Mouse (Mus musculus): Measurements from ENCODE around the gene Spint2. TPM values are rescaled to one million over a fixed set of nuclear protein-coding genes. Genes with fewer than 3 reads are reported as not detected.

Gene Spint2
- total and polyA plus RNA-seq, 3 experiments = 39.4 to 46.4 (median 45.7) TPM

DNA sequence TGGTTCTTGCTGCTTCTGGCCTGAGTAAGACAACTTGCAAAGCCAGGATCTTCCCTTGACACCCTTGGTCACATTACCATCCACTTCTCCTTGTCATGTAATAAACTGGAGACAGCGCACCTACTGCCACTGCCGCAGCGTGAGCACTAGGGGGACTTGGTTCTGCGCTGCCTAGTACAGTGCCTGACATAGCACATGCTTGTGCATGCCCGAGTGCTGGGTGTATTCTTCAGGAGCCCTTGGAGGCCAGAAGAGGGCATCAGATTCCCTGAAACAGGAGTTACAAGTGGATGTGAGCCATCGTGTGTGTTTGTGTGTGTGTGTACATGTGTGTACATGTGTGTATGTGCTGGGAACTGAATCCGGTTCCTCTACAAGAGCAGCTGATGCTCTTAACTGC is 5.8 kb upstream of the Spint2 start:
- Histone ChIP-seq H3K4me3 (no peak overlapping the region), H3K27ac (no peak overlapping the region), H3K4me1 (ENCODE audit: control insufficient read depth, insufficient read depth, low read length) (no peaks in the 10 kb centered on the region), H3K9ac (ENCODE audit: low read depth, low read length) (no peak overlapping the region), H3K79me2 (replicated peaks; ENCODE audit: control insufficient read depth, insufficient read depth, low read length) (no peaks in the 10 kb centered on the region), H3K27me3 (ENCODE audit: control insufficient read depth, insufficient read depth, low read length) (no peaks in the 10 kb centered on the region), H3K36me3 (ENCODE audit: control insufficient read depth, insufficient read depth, low read length) (no peaks in the 10 kb centered on the region)
- DNase-seq = no peak
- intact Hi-C loops (cut with DNase I) = no loop called here
- TF ChIP-seq POLR2A (IDR thresholded peaks at IDR 0.05; ENCODE audit: insufficient read depth, low read depth, low read length) = no peak
- no peak for TF ChIP-seq CTCF (IDR thresholded peaks at IDR 0.05)
- TF ChIP-seq EP300 (IDR thresholded peaks at IDR 0.05; ENCODE audit: insufficient read depth, low read depth, low read length) = no peak
- WGBS = 86% methylated on average over 7 of the region's 7 CpGs

DNA sequence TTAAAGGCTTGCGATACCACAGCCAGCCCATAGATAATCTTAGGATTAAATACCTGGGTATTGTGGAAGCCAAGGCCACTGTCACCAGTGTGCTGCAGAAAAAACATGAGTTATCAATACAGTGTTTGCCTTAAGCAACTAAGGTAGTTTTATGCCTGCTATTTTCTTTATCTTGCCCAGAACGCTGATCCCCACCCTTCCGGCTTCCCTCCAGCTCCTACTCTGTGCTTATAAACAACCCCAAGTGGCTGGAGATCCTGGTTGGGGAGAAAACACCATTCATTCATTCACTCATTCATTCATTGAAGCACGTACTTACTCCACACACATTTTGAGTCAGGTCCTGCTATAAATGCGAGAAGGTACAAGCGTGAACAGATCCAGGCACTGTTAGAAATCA is 2.8 kb upstream of the Spint2 start:
- DNase-seq = no peak
- Histone ChIP-seq H3K27me3 (ENCODE audit: control insufficient read depth, insufficient read depth, low read length) (no peaks in the 10 kb centered on the region), H3K4me3 (no peak overlapping the region), H3K79me2 (replicated peaks; ENCODE audit: control insufficient read depth, insufficient read depth, low read length) (no peaks in the 10 kb centered on the region), H3K36me3 (ENCODE audit: control insufficient read depth, insufficient read depth, low read length) (no peaks in the 10 kb centered on the region), H3K9ac (ENCODE audit: low read depth, low read length) (no peak overlapping the region), H3K4me1 (ENCODE audit: control insufficient read depth, insufficient read depth, low read length) (peaks cover 4% of the 10 kb centered on the region), H3K27ac (no peak overlapping the region)
- TF ChIP-seq CTCF (IDR thresholded peaks at IDR 0.05) (no peak), EP300 (IDR thresholded peaks at IDR 0.05; ENCODE audit: insufficient read depth, low read depth, low read length) (no peak), POLR2A (IDR thresholded peaks at IDR 0.05; ENCODE audit: insufficient read depth, low read depth, low read length) (no peak)
- WGBS = 89% methylated on average over 6 of the region's 6 CpGs
- intact Hi-C loops (cut with DNase I) = loop anchor here (5.0 kb wide), 1 partner anchor 37 kb away; the partner anchor contains the start of gene 2200002D01Rik

DNA sequence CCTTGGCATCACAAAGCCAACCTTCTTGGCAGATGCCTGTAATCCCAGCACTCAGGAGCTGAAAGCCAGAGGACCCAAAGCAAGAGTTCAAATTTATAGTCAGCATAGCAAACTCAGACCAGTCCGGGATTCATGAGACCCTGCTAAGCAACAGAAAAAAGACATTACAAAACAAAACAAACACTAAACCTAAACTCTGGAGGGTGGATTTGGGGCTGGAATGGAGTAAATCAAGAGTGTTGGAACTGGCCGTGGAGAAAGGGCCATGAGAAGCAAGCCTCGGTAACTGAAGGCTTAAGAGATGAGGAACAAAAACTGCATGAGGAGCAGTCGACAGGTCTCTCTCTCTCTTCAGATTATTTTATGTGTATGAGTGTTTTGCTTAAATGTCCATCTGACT is 2.2 kb upstream of the Spint2 start:
- no peak overlapping the region for H3K27ac ChIP-seq
- no peak for DNase-seq
- no peak overlapping the region for H3K9ac ChIP-seq (ENCODE audit: low read depth, low read length)
- no peak overlapping the region for H3K4me3 ChIP-seq
- intact Hi-C loops (cut with DNase I) = loop anchor here (5.0 kb wide), 1 partner anchor 37 kb away; the partner anchor contains the start of gene 2200002D01Rik
- H3K4me1 ChIP-seq (ENCODE audit: control insufficient read depth, insufficient read depth, low read length) = peaks cover 4% of the 10 kb centered on the region
- TF ChIP-seq CTCF (IDR thresholded peaks at IDR 0.05) = no peak
- TF ChIP-seq POLR2A (IDR thresholded peaks at IDR 0.05; ENCODE audit: insufficient read depth, low read depth, low read length) = no peak
- no peak for TF ChIP-seq EP300 (IDR thresholded peaks at IDR 0.05; ENCODE audit: insufficient read depth, low read depth, low read length)
- no peaks in the 10 kb centered on the region for H3K27me3 ChIP-seq (ENCODE audit: control insufficient read depth, insufficient read depth, low read length)
- no peaks in the 10 kb centered on the region for H3K36me3 ChIP-seq (ENCODE audit: control insufficient read depth, insufficient read depth, low read length)
- 73% methylated on average over 4 of the region's 4 CpGs for WGBS
- no peaks in the 10 kb centered on the region for H3K79me2 ChIP-seq (replicated peaks; ENCODE audit: control insufficient read depth, insufficient read depth, low read length)

DNA sequence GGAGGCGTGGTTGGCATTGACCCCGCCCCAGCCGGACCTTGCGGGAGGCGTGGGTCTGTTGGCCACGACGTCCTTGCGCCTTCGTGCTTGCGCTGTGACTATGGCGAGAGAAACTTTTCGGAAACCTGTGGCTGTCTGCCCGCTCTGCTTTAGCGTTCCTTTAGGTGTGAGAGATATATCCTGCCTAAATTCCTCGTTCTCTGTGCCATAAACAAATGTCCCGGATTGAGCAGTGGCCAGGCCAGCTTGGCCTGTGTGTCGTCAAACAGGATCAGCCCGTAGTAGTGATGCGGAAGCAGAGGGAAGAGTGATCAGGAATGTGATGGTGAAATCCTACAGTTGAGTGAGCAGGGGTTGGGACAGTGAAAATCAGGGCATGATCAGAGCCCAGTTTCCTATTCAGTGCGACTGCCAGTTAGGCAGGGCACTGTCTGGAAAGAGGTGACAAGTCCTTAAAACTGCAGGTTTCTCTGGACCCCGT is 402 bp upstream of the Spint2 start:
- intact Hi-C loops (cut with DNase I) = loop anchor here (5.0 kb wide), 1 partner anchor 35 kb away; the partner anchor contains the start of gene 2200002D01Rik
- WGBS = 17% methylated on average over 21 of the region's 21 CpGs
- peak overlapping the region; percentile 70; the same call in 1 of the 2 replicates for H3K27ac ChIP-seq

DNA sequence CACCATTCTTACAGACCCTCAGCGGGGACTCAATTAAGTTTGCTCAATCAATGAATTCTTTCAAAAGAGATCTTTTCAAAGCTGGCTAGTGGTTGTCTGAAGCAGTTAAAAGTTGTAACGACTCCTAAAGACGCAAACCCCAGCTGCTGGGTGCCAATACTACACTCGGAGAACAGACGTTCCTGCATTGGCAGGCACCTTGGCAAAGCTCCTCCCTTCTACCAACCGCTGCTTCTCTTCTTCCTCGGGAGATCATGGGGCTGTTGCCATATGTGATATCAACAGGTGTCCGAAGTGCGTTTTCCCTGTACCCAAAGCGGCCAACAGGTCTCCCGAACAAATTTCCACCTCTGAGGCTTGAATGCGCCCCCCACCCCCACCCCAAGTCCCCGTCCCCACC is 911 bp downstream of the Spint2 start:
- H3K79me2 ChIP-seq (replicated peaks; ENCODE audit: control insufficient read depth, insufficient read depth, low read length) = no peaks in the 10 kb centered on the region
- peak overlapping the region; percentile 19 for H3K27ac ChIP-seq
- 24% methylated on average over 13 of the region's 13 CpGs for WGBS
- H3K36me3 ChIP-seq (ENCODE audit: control insufficient read depth, insufficient read depth, low read length) = no peaks in the 10 kb centered on the region
- H3K4me3 ChIP-seq = peak overlapping the region; percentile 77
- peaks cover 7% of the 10 kb centered on the region for H3K4me1 ChIP-seq (ENCODE audit: control insufficient read depth, insufficient read depth, low read length)
- TF ChIP-seq EP300 (IDR thresholded peaks at IDR 0.05; ENCODE audit: insufficient read depth, low read depth, low read length) = no peak
- no peak for TF ChIP-seq POLR2A (IDR thresholded peaks at IDR 0.05; ENCODE audit: insufficient read depth, low read depth, low read length)
- no peak for TF ChIP-seq CTCF (IDR thresholded peaks at IDR 0.05)
- no peak for DNase-seq
- intact Hi-C loops (cut with DNase I) = loop anchor here (5.0 kb wide), 1 partner anchor 34 kb away; the partner anchor contains the start of gene 2200002D01Rik
- no peak overlapping the region; the same call in none of the 2 replicates for H3K9ac ChIP-seq (ENCODE audit: low read depth, low read length)
- no peaks in the 10 kb centered on the region for H3K27me3 ChIP-seq (ENCODE audit: control insufficient read depth, insufficient read depth, low read length)

More for the DNA sequence above, 402 bp upstream of the Spint2 start:
- Histone ChIP-seq H3K9ac (ENCODE audit: low read depth, low read length) (peak overlapping the region; percentile 85), H3K36me3 (ENCODE audit: control insufficient read depth, insufficient read depth, low read length) (no peaks in the 10 kb centered on the region), H3K79me2 (replicated peaks; ENCODE audit: control insufficient read depth, insufficient read depth, low read length) (no peaks in the 10 kb centered on the region), H3K4me1 (ENCODE audit: control insufficient read depth, insufficient read depth, low read length) (peaks cover 4% of the 10 kb centered on the region), H3K27me3 (ENCODE audit: control insufficient read depth, insufficient read depth, low read length) (no peaks in the 10 kb centered on the region), H3K4me3 (peak overlapping the region; percentile 77)
- no peak for DNase-seq
- TF ChIP-seq EP300 (IDR thresholded peaks at IDR 0.05; ENCODE audit: insufficient read depth, low read depth, low read length) (no peak), CTCF (IDR thresholded peaks at IDR 0.05) (no peak), POLR2A (IDR thresholded peaks at IDR 0.05; ENCODE audit: insufficient read depth, low read depth, low read length) (no peak)

DNA sequence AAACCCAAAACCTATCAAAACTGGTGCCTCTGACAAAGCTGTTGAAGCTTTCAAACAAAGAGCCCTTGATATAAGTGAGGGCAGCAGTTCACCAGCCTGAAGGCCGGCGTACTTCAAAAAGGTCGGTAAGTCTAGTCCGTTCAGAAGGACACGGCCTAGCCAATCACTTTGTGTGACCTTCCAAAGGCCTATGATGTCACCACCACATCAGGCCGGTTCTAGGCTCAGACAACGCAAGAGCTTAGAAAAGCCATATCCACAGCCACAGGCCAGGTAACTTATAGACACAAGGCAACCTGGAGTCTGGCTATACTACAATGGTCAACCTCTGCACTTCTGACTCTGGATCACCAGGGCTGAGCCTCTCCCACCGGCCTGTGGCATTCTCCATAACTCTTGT is 1.8 kb downstream of the Spint2 start:
- 69% methylated on average over 8 of the region's 8 CpGs for WGBS
- no peak for DNase-seq
- Histone ChIP-seq H3K36me3 (ENCODE audit: control insufficient read depth, insufficient read depth, low read length) (no peaks in the 10 kb centered on the region), H3K27me3 (ENCODE audit: control insufficient read depth, insufficient read depth, low read length) (no peaks in the 10 kb centered on the region), H3K4me1 (ENCODE audit: control insufficient read depth, insufficient read depth, low read length) (peaks cover 7% of the 10 kb centered on the region), H3K27ac (no peak overlapping the region), H3K79me2 (replicated peaks; ENCODE audit: control insufficient read depth, insufficient read depth, low read length) (no peaks in the 10 kb centered on the region), H3K4me3 (no peak overlapping the region), H3K9ac (ENCODE audit: low read depth, low read length) (no peak overlapping the region)
- TF ChIP-seq POLR2A (IDR thresholded peaks at IDR 0.05; ENCODE audit: insufficient read depth, low read depth, low read length) (no peak), EP300 (IDR thresholded peaks at IDR 0.05; ENCODE audit: insufficient read depth, low read depth, low read length) (no peak), CTCF (IDR thresholded peaks at IDR 0.05) (no peak)
- intact Hi-C loops (cut with DNase I) = loop anchor here (5.0 kb wide), 1 partner anchor 33 kb away; the partner anchor contains the start of gene 2200002D01Rik
